Mouse (Mus musculus) intestine, embryonic 16.5 days (tissue): ENCODE measurements around the gene Cpt2. TPM values are rescaled to one million over a fixed set of nuclear protein-coding genes. Genes with fewer than 3 reads are reported as not detected.

Experiments
- ATAC-seq: fragments of 200-750 bp; cut with Nextera tagmentation; 2 replicates; pipeline ENCODE4 v1.8.0; 2017; ENCODE audit warnings: moderate TSS enrichment, moderate library complexity
- H3K27ac ChIP-seq: fragments of 300-500 bp; sonication (generic); 2 replicates; pipeline ENCODE4 v1.5.1; 2014; ENCODE audit warnings: mild to moderate bottlenecking, low read length
- H3K27me3 ChIP-seq: fragments of 300-500 bp; sonication (generic); replicated peaks from 2 replicates; pipeline ENCODE4 v1.6.1; 2014; ENCODE audit warnings: low read length, control low read depth, mixed read lengths; ENCODE audit not compliant: control insufficient read depth, insufficient read depth
- H3K36me3 ChIP-seq: fragments of 300-500 bp; sonication (generic); 2 replicates; pipeline ENCODE4 v1.6.1; 2014; ENCODE audit warnings: low read length, control low read depth; ENCODE audit not compliant: control insufficient read depth, insufficient read depth
- H3K4me1 ChIP-seq: fragments of 300-500 bp; sonication (generic); 2 replicates; pipeline ENCODE4 v1.6.1; 2014; ENCODE audit warnings: low read length, control low read depth, mixed read lengths; ENCODE audit not compliant: control insufficient read depth, insufficient read depth
- H3K4me2 ChIP-seq: fragments of 300-500 bp; sonication (generic); 2 replicates; pipeline ENCODE4 v1.6.1; 2014; ENCODE audit warnings: low read depth, low read length, control low read depth
- H3K4me3 ChIP-seq: fragments of 300-500 bp; sonication (generic); 2 replicates; pipeline ENCODE4 v1.5.1; 2014; ENCODE audit warnings: mild to moderate bottlenecking, low read length
- H3K9ac ChIP-seq: fragments of 300-500 bp; sonication (generic); 2 replicates; pipeline ENCODE4 v1.6.1; 2014; ENCODE audit warnings: low read depth, low read length
- H3K9me3 ChIP-seq: fragments of 300-500 bp; sonication (generic); 2 replicates; pipeline ENCODE4 v1.6.1; 2016; ENCODE audit warnings: low read length, control low read depth; ENCODE audit not compliant: control insufficient read depth
- WGBS: fragments of 180-500 bp; shearing (Covaris S2); extraction: QIAGEN DNeasy Blood & Tissue Kit; methylation state at CpG from one replicate; pipeline ENCODE4 v1.1.7; 2014; 5-methylcytosine and 5-hydroxymethylcytosine counted together
- polyA plus RNA-seq: library from polyadenylated mRNA; unstranded; fragments of >200 nt; fragmentation: Nextera tagmentation; extraction: Ambion mirVana; gene quantifications from 2 replicates; pipeline ENCODE4 v1.2.1, GENCODE M21; 2015

Cpt2 gene
- polyA plus RNA-seq, 1 experiment from 2014 or later = 142 TPM

DNA sequence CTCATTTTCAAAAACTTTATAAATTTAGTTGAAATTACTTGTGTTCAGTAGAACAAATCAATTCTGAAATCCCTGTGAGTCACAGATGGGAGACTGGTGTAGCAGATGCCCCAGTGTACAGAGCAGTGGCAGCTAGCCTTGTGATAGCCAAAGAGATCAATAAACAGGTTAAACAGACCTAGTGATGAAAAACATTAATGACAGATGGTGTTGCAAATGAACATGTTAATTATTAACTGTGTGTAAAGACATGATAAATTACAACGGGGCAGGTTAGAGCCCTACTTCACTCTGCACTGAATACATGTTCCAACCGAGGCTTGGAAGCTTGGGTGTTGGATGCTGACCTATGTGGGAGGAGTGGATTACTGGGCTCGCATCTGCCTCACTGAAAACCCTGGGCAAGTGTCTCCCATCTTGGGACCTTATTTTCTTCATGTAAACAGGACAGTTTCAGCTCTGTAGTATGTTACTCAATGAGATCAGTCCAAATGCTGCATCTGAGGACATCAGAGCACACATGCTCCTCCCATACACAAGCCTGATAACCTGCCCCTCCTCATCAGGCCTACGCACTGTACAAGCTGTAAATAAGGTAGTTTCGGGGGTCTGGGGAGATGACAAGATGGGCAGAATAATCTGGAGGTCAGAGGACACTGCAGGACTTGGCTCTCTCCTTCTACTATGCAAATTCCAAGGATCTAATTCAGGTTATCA lies 24.0 kb downstream of the Cpt2 start:
- Histone ChIP-seq H3K9ac (no peak overlapping the region), H3K27me3 (no peaks in the 10 kb centered on the region), H3K36me3 (peaks cover 6% of the 10 kb centered on the region; the same call in 1 of the 2 replicates), H3K27ac (peak overlapping the region; percentile 3; the same call in 1 of the 2 replicates), H3K4me2 (no peak overlapping the region), H3K9me3 (no peaks in the 10 kb centered on the region), H3K4me1 (peaks cover 16% of the 10 kb centered on the region; the same call in 1 of the 2 replicates), H3K4me3 (no peak overlapping the region)
- ATAC-seq = peak; percentile 80
- WGBS = 66% methylated on average over 5 of the region's 5 CpGs

DNA sequence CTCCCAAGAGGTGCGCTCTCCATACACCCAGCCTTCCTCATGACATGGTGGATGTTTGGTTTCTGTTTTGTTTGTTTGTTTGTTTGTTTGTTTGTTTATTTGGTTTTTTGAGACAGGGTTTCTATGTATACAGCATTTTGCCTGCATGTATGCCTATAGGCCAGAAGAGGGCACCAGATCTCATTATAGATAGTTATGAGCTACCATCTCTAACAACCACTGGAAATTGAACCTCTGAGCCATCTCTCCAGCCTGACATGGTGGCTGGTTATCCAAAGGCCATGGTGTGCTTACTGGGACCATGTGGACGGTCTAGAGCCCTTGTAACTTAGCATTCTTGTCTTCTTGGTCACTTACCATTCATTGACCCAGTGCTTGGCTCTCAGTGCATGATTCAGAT lies 30.7 kb downstream of the Cpt2 start:
- H3K4me1 ChIP-seq = peaks cover 9% of the 10 kb centered on the region
- WGBS = 84% methylated on average over 2 of the region's 2 CpGs
- no peak overlapping the region for H3K4me3 ChIP-seq
- no peak overlapping the region for H3K27ac ChIP-seq
- no peaks in the 10 kb centered on the region for H3K9me3 ChIP-seq
- no peak overlapping the region for H3K4me2 ChIP-seq
- no peak for ATAC-seq
- H3K9ac ChIP-seq = no peak overlapping the region
- H3K36me3 ChIP-seq = peaks cover 6% of the 10 kb centered on the region; the same call in 1 of the 2 replicates
- H3K27me3 ChIP-seq = no peaks in the 10 kb centered on the region

DNA sequence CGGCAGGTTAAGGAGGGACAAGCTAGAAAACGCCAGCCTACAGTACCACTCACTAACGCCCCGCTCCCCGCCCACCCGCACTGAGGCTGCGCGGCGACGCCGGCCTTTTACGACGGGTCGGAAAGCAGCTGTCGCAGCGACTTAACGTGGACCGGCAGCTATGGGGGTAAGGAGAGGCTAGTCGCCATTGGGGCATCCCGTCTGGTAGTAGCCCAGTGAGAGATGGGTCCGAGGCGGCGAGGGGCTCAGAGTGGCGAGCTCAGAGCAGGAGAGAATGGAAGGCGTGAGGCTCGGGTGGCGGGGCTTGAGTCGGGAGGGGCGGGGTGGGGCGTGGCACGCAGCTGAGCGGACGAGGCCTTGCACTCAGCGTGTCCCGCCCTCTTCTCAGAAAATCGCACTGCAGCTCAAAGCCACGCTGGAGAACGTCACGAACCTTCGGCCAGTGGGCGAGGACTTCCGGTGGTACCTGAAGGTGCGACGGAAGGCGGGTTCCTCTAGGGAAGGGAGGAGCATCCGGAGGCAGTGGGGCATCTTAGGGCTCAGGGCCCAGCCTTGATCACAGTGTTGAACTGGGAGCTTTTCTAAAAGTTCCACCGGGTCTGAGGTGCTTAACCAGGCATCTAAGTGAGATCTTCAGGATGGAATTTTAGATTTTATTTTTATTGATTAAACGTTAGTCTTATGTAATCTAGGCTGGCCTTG lies 33.5 kb downstream of the Cpt2 start, which contains the start of gene 0610037L13Rik:
0610037L13Rik (plus strand) TSS at position 83 of the 702 bp plus-strand sequence.
- no peaks in the 10 kb centered on the region for H3K27me3 ChIP-seq
- H3K36me3 ChIP-seq = peaks cover 4% of the 10 kb centered on the region; the same call in 1 of the 2 replicates
- ATAC-seq = peak; percentile 95
- H3K9me3 ChIP-seq = no peaks in the 10 kb centered on the region
- H3K9ac ChIP-seq = peak within 1 kb of the TSS; percentile 76
- H3K4me1 ChIP-seq = peaks cover 9% of the 10 kb centered on the region
- peak within 1 kb of the TSS; percentile 87 for H3K4me2 ChIP-seq
- peak within 1 kb of the TSS; percentile 78 for H3K27ac ChIP-seq
- WGBS = under 1% methylated on average over 48 of the region's 48 CpGs
- peak within 1 kb of the TSS; percentile 66 for H3K4me3 ChIP-seq

DNA sequence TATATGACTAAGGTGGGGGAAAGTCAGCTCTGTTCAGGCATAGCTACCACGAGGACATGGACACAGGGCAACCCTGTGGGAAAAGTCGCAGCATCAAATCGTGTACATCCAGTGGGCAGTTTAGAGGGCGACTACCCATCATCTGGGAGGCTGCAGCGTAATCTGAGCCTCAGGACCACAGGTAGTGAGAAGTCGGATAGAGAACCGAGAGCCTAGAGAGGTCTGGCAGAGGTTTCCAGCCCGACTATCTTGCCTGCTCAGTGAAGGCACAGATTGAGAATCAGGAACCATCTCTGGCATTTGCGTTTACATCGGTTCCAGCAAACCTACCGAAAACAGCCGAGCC lies 34.1 kb downstream of the Cpt2 start:
- peak overlapping the region; percentile 87 for H3K4me2 ChIP-seq
- no peaks in the 10 kb centered on the region for H3K9me3 ChIP-seq
- WGBS = 1% methylated on average over 12 of the region's 12 CpGs
- peak; percentile 36 for ATAC-seq
- H3K4me3 ChIP-seq = peak overlapping the region; percentile 66
- H3K4me1 ChIP-seq = peaks cover 9% of the 10 kb centered on the region
- H3K36me3 ChIP-seq = peaks cover 7% of the 10 kb centered on the region; the same call in 1 of the 2 replicates
- no peaks in the 10 kb centered on the region for H3K27me3 ChIP-seq
- H3K27ac ChIP-seq = peak overlapping the region; percentile 78
- peak overlapping the region; percentile 76 for H3K9ac ChIP-seq

DNA sequence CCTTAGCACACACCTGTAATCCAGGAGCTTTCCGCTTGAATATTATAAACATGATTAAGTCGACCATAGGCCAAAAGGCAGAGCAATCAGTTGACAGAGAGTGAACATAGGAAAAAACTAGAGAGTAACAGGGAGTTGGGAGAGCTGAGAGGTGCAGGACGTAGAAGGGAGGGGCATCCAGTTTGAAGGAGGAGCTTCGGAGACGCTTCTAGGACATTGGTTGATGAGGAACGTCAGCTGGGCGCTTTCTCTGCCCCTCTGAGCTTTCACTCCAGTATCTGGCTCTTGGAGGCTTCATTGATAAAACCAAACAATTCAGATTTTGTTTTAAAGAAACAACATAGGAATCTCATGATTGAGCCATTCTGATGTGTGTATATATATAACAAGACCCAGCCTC lies 37.0 kb downstream of the Cpt2 start:
- Histone ChIP-seq H3K4me2 (no peak overlapping the region), H3K27me3 (no peaks in the 10 kb centered on the region)

DNA sequence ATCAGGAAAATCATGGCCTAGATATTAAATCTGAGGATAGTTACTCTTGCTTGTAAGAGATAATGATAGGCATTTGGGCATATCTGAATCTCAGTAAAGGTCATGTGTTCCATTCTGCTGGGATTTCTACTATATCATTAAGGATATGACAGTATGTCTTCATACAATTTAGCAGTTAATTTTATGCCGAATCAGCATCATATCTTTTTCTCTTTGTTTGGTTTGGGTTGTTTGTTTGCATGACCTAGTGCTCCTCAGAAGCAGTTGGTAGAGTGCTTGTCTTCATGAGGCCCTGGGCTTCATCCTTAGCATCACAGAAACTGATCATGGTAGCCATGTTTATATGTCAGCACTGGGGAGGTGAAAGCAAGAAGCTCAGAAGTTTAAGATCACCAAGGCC lies 41.8 kb downstream of the Cpt2 start:
- no peak for ATAC-seq
- Histone ChIP-seq H3K27me3 (no peaks in the 10 kb centered on the region), H3K9me3 (no peaks in the 10 kb centered on the region), H3K4me3 (no peak overlapping the region), H3K4me1 (peaks cover 7% of the 10 kb centered on the region), H3K4me2 (no peak overlapping the region), H3K27ac (no peak overlapping the region), H3K9ac (no peak overlapping the region), H3K36me3 (peaks cover 10% of the 10 kb centered on the region)
- WGBS = 89% methylated on average over 1 of the region's 1 CpGs

More for the DNA sequence above, 37.0 kb downstream of the Cpt2 start:
- Histone ChIP-seq H3K4me1 (peaks cover 9% of the 10 kb centered on the region), H3K9me3 (no peaks in the 10 kb centered on the region), H3K27ac (no peak overlapping the region), H3K4me3 (no peak overlapping the region), H3K36me3 (peaks cover 10% of the 10 kb centered on the region), H3K9ac (no peak overlapping the region)
- ATAC-seq = no peak
- WGBS = 79% methylated on average over 7 of the region's 7 CpGs

DNA sequence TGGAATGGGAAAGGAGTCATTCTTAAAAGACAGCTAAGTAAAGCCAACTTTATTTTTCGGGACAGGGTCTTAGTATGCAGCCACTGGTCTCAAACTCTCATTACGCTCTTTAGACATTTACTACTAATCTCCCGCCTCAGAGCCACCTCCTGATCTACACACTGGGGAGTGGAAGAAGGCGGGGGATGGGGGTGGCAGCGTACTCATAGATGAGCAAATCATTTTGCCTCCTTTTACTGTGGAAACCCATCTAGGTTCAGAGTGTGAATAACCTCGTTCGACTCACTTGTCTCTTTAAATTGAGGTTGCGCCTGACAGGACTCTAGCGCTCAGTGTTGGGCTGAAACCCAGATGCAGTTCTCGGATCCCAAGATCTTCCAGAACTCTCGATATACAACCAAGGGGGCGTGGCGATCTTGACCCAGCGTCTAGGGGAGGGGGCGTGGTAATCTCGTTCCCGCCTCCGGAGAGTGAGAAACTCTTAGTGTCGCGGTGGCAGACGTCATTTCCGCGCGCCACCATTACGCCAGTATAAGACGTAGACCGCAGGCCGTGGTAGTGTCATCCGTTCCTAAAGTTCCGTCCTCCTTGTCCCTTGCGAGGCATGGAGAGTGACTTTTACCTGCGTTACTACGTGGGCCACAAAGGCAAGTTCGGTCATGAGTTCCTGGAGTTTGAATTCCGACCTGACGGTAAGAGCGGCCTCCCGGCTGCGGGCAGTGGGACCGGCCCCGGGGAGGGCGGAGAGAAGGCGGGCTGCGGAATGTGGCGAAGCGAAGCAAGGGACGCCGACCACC lies 44.0 kb downstream of the Cpt2 start, which contains the start of gene Magoh:
Magoh (plus strand) TSS at position 502 of the 797 bp plus-strand sequence.
- WGBS = 3% methylated on average over 48 of the region's 48 CpGs
- peak within 1 kb of the TSS; percentile 79 for H3K9ac ChIP-seq
- H3K4me1 ChIP-seq = peaks cover 7% of the 10 kb centered on the region
- H3K4me3 ChIP-seq = peak within 1 kb of the TSS; percentile 73
- H3K9me3 ChIP-seq = no peaks in the 10 kb centered on the region
- peaks cover 4% of the 10 kb centered on the region for H3K36me3 ChIP-seq
- H3K27me3 ChIP-seq = no peaks in the 10 kb centered on the region
- H3K4me2 ChIP-seq = peak within 1 kb of the TSS; percentile 78
- peak; percentile 97 for ATAC-seq
- H3K27ac ChIP-seq = peak within 1 kb of the TSS; percentile 62

DNA sequence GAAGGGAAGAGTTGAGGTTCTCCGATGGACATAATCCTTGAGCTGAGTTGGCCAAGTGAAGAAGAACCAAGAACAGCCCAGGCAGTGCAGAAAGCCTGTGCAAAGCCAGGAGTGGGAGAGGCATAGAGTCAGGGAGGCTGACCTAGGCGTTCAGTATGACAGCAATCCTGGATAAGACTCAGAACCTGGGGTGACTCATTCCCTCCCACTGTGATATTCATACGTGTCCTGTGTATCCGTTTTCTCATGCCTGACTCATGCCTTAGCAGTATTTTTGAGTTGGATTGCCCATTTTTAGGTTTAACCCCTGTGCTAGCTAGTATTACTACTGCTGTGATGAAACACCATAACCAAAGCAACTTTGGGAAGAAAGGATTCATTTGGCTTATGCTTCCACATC lies 58.5 kb downstream of the Cpt2 start:
- 84% methylated on average over 4 of the region's 4 CpGs for WGBS
- Histone ChIP-seq H3K4me3 (no peak overlapping the region), H3K9me3 (no peaks in the 10 kb centered on the region), H3K9ac (no peak overlapping the region), H3K27ac (no peak overlapping the region), H3K27me3 (no peaks in the 10 kb centered on the region), H3K36me3 (no peaks in the 10 kb centered on the region), H3K4me2 (no peak overlapping the region), H3K4me1 (no peaks in the 10 kb centered on the region)
- no peak for ATAC-seq

DNA sequence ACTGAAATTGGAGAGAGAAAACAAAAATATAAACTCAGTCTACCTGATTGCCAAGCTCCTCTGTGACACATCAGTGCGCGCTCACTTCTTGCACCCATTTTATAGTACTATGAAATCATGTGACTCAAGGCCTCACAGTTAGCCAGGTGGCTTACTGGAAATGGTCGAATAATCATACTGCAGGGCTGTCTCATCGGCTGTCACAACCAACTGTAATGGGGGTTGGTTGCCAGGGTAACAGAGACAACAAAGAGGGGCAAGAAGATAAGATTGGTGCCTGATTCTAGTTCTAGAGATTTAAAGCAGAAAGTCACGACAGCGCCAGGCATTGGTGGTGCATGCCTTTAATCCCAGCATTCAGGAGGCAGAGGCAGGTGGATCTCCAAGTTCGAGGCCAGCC lies 64.4 kb downstream of the Cpt2 start:
- Histone ChIP-seq H3K36me3 (no peaks in the 10 kb centered on the region), H3K9me3 (no peaks in the 10 kb centered on the region), H3K9ac (no peak overlapping the region), H3K27me3 (no peaks in the 10 kb centered on the region), H3K27ac (no peak overlapping the region), H3K4me2 (no peak overlapping the region), H3K4me3 (no peak overlapping the region), H3K4me1 (no peaks in the 10 kb centered on the region)
- no peak for ATAC-seq
- WGBS = 91% methylated on average over 7 of the region's 7 CpGs
